Mouse (Mus musculus) cerebellum, adult 2 months (tissue): ENCODE results near the gene Popdc2.

ENCODE experiments used
- CTCF ChIP-seq: fragments of 200-500 bp; IDR thresholded peaks from 2 replicates; pipeline ENCODE4 v1.5.1; 2011; ENCODE audit warnings: low read depth, mild to moderate bottlenecking, control low read depth, low read length, moderate library complexity, borderline replicate concordance; ENCODE audit not compliant: insufficient read depth
- POLR2A ChIP-seq: fragments of 200-500 bp; IDR thresholded peaks from 2 replicates; pipeline ENCODE4 v1.6.1; 2011; ENCODE audit warnings: low read length, control low read depth, borderline replicate concordance; ENCODE audit not compliant: insufficient read depth

- TF ChIP-seq CTCF (no peak), POLR2A (no peak)
Observed at GRCm38 (mm10) chr16:38396155-38396554, 34.1 kb downstream of the Popdc2 start.
